Mouse (Mus musculus) hindbrain, embryonic 16.5 days (tissue): ENCODE measurements around the gene Spryd3. TPM values are rescaled to one million over a fixed set of nuclear protein-coding genes. Genes with fewer than 3 reads are reported as not detected.

Experiments
- ATAC-seq: fragments of 200-750 bp; cut with Nextera tagmentation; 2 replicates; pipeline ENCODE4 v1.8.0; 2017; ENCODE audit warnings: moderate TSS enrichment, moderate library complexity
- H3K27ac ChIP-seq: fragments of 300-500 bp; sonication (generic); 2 replicates; pipeline ENCODE4 v1.5.1; 2014; ENCODE audit warnings: low read depth, mild to moderate bottlenecking, control low read depth, low read length, moderate library complexity
- H3K27me3 ChIP-seq: fragments of 300-500 bp; sonication (generic); replicated peaks from 2 replicates; pipeline ENCODE4 v1.6.1; 2014; ENCODE audit warnings: low read length; ENCODE audit not compliant: control insufficient read depth, insufficient read depth
- H3K36me3 ChIP-seq: fragments of 300-500 bp; sonication (generic); 2 replicates; pipeline ENCODE4 v1.6.1; 2014; ENCODE audit warnings: mild to moderate bottlenecking, low read length, moderate library complexity, mixed read lengths; ENCODE audit not compliant: control insufficient read depth, insufficient read depth
- H3K4me1 ChIP-seq: fragments of 300-500 bp; sonication (generic); 2 replicates; pipeline ENCODE4 v1.6.1; 2014; ENCODE audit warnings: low read depth, low read length; ENCODE audit not compliant: control insufficient read depth, insufficient read depth
- H3K4me2 ChIP-seq: fragments of 300-500 bp; sonication (generic); 2 replicates; pipeline ENCODE4 v1.6.1; 2014; ENCODE audit warnings: mild to moderate bottlenecking, low read length, control low read depth, moderate library complexity
- H3K4me3 ChIP-seq: fragments of 300-500 bp; sonication (generic); 2 replicates; pipeline ENCODE4 v1.5.1; 2014; ENCODE audit warnings: mild to moderate bottlenecking, low read length, control low read depth, moderate library complexity
- H3K9ac ChIP-seq: fragments of 300-500 bp; sonication (generic); 2 replicates; pipeline ENCODE4 v1.6.1; 2014; ENCODE audit warnings: low read depth, mild to moderate bottlenecking, control low read depth, low read length, moderate library complexity
- H3K9me3 ChIP-seq: fragments of 300-500 bp; sonication (generic); 2 replicates; pipeline ENCODE4 v1.6.1; 2014; ENCODE audit warnings: mild to moderate bottlenecking, low read length, moderate library complexity; ENCODE audit not compliant: control insufficient read depth
- WGBS: fragments of 180-500 bp; shearing (Covaris S2); extraction: QIAGEN DNeasy Blood & Tissue Kit; methylation state at CpG from one replicate; pipeline ENCODE4 v1.1.7; 2014; 5-methylcytosine and 5-hydroxymethylcytosine counted together
- polyA plus RNA-seq: library from polyadenylated mRNA; unstranded; fragments of >200 nt; fragmentation: Nextera tagmentation; extraction: Ambion mirVana; gene quantifications from 2 replicates; pipeline ENCODE4 v1.2.1, GENCODE M21; 2015

Spryd3 gene
- polyA plus RNA-seq, 1 experiment from 2014 or later, result 108 TPM

DNA sequence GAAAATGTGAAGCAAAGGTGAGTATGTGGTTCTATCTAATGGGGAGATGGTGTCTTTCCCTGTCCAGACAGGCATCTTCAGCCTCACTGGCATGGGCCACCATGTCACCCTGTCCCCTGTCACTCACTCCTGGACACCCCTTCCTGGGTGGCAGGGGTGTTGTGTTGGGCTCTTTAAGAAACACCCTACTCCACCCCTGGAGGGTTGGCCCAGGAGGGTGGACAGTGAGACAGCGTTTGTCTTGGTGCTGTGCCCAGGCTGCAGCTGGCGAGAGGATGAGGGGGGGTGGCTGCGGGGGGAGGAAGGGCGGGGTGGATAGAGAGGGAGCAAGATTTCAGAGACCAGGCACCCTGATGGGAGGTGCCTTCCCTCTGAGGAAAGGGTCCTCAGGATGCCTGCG is 30.7 kb downstream of the Spryd3 start:
- no peak overlapping the region for H3K9ac ChIP-seq
- peaks cover 58% of the 10 kb centered on the region for H3K4me1 ChIP-seq
- no peak overlapping the region for H3K4me3 ChIP-seq
- H3K27ac ChIP-seq, result no peak overlapping the region; the same call in 1 of the 2 replicates
- no peak for ATAC-seq
- no peaks in the 10 kb centered on the region for H3K36me3 ChIP-seq
- 29% methylated on average over 5 of the region's 5 CpGs for WGBS
- H3K27me3 ChIP-seq, result peaks cover 14% of the 10 kb centered on the region
- H3K9me3 ChIP-seq, result no peaks in the 10 kb centered on the region
- peak overlapping the region; percentile 24 for H3K4me2 ChIP-seq

DNA sequence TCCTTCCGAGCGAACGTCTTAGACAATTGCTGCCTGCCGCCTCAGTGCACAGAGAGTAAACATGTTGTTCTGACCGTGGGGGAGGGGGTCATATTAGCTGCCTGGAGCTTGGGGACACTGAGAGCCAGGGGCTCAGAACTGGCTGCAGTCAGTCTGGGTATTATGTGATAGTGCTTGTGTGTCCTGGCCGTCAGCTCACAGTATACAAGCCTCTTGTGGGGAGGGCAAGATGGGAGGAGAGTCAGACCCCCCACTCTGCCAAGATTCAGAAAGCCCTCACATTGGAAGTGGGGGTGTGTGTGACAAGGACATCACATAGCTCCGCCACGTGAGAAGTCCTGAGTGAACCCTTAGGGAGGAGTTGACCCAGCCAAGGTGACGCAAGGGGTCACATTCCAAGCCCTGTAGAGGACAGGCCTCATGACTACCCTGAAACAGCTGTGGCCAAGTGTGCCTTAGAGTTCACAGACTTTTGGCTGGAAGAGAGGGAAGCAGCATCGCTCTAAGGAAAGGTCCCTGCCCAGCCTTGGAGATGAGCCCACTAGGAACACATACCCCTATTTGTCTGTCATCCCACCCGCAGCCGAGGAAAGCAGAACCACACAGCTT is 32.0 kb downstream of the Spryd3 start:
- no peaks in the 10 kb centered on the region for H3K36me3 ChIP-seq
- H3K27me3 ChIP-seq, result peaks cover 14% of the 10 kb centered on the region
- no peak for ATAC-seq
- H3K9ac ChIP-seq, result peak overlapping the region; percentile 45; the same call in 1 of the 2 replicates
- H3K4me3 ChIP-seq, result peak overlapping the region; percentile 29
- no peaks in the 10 kb centered on the region for H3K9me3 ChIP-seq
- peak overlapping the region; percentile 36 for H3K4me2 ChIP-seq
- H3K27ac ChIP-seq, result peak overlapping the region; percentile 74; the same call in 1 of the 2 replicates
- 29% methylated on average over 12 of the region's 12 CpGs for WGBS
- peaks cover 60% of the 10 kb centered on the region for H3K4me1 ChIP-seq

DNA sequence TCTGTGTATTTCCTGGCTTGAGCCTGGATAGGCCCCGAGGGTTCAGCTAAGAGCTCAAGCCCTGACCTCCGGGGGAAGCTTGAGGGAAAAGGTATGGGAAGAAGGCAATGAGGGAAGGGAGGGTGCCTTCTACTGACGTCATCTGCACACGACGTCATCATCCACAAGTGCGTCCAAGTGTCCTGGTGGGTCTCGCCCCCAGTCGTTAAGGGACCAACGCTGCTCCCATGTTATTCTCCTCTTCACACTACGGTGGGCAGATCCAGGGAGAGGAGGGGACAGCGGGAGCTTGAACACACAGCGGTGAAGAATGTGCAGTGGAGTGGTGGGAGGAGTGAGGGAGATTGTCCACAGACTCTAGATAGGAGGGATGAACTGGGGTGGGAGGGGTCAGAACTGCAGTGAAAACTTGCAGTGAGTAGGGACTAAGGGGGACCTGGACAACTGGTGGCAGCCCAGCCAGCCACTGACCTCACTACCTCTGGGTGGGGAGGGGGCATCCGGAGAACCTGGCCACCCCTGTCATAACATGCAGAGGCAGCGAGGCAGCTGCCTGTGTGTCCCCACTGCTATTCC is 32.6 kb downstream of the Spryd3 start:
- WGBS, result 7% methylated on average over 14 of the region's 14 CpGs
- Histone ChIP-seq H3K4me3 (peak overlapping the region; percentile 29), H3K36me3 (no peaks in the 10 kb centered on the region), H3K9me3 (no peaks in the 10 kb centered on the region), H3K9ac (peak overlapping the region; percentile 56), H3K27ac (peak overlapping the region; percentile 74), H3K4me1 (peaks cover 60% of the 10 kb centered on the region), H3K4me2 (peak overlapping the region; percentile 36), H3K27me3 (peaks cover 14% of the 10 kb centered on the region)
- no peak for ATAC-seq

DNA sequence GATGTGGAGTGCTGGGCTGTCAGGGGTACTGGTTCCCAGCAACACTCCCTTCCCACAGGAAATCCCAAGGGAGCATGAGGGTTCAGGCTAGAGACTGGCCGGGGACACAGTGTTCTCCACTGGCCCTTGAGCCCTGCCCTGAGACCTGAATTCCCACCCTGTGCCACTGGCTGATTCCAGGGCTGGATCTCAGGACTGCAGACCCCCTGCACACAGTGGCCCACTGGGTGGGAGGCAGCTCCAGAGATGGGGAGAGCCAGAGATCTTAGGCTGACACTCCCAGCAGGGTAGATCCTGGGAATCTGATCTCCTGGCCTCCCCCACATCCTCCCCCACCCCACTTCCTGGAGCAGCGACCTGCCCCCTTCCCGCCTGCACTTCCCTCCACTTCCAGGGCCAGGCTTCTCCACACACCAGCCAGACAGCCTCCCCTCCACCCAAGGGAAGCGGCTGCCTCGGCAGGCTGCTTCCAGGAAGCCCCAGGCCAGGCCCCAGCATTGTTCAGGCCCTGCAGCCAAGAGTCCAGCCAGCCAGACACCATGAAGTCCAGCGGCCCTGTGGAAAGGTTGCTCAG is 33.4 kb downstream of the Spryd3 start:
- peaks cover 11% of the 10 kb centered on the region for H3K27me3 ChIP-seq
- H3K4me3 ChIP-seq, result peak overlapping the region; percentile 29
- peak overlapping the region; percentile 56 for H3K9ac ChIP-seq
- ATAC-seq, result no peak
- peaks cover 60% of the 10 kb centered on the region for H3K4me1 ChIP-seq
- peak overlapping the region; percentile 74 for H3K27ac ChIP-seq
- peaks cover 5% of the 10 kb centered on the region; the same call in 1 of the 2 replicates for H3K36me3 ChIP-seq
- no peaks in the 10 kb centered on the region for H3K9me3 ChIP-seq
- WGBS, result 16% methylated on average over 6 of the region's 6 CpGs
- H3K4me2 ChIP-seq, result peak overlapping the region; percentile 36

DNA sequence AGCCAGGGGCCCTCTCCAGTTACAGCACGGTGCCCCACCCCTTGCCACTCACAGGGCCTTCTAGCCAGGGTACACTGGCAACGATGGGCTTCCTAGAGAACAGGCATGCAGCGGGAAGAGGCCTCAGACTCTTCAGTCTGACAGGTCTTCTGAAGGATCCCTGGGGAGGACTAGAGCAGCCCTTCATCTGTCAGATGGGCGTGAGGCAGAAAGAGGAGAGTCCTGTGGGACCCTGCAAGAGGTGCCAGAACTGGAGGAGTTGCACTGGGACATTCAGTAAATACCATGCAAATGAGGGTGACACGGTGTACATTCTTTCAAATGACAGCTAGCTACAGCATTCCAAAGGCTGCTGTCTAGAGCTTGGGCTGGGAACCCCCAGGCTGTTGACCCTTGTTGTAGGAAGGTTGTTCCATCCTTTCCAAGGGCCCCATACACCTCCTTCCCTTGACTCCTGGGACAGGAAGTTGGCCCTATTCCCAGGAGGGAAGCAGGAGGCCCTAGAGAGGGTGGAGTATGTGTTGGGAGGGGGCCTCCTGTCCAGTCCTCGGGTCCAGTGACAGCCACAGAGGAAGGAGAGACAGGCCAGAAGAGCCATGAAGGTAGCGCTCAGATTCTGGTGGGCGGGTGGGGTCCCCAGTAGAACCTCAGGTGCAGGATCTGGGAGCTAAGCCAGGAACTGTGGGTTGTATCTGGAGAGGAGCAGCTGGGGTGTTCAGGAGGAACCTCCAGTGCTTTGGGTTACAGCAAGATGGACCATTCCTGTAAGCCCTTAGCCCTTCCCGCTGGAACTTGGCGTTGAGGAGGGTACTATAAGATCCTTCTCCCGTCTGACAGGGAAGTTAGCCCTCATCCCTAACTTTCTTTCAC is 34.1 kb downstream of the Spryd3 start:
- Histone ChIP-seq H3K9me3 (no peaks in the 10 kb centered on the region), H3K27me3 (peaks cover 11% of the 10 kb centered on the region), H3K36me3 (peaks cover 9% of the 10 kb centered on the region; the same call in 1 of the 2 replicates), H3K4me1 (peaks cover 57% of the 10 kb centered on the region), H3K27ac (peak overlapping the region; percentile 74), H3K4me3 (no peak overlapping the region), H3K4me2 (peak overlapping the region; percentile 77), H3K9ac (peak overlapping the region; percentile 19; the same call in 1 of the 2 replicates)
- ATAC-seq, result peak; percentile 5; the same call in 1 of the 2 replicates
- WGBS, result 26% methylated on average over 11 of the region's 11 CpGs

DNA sequence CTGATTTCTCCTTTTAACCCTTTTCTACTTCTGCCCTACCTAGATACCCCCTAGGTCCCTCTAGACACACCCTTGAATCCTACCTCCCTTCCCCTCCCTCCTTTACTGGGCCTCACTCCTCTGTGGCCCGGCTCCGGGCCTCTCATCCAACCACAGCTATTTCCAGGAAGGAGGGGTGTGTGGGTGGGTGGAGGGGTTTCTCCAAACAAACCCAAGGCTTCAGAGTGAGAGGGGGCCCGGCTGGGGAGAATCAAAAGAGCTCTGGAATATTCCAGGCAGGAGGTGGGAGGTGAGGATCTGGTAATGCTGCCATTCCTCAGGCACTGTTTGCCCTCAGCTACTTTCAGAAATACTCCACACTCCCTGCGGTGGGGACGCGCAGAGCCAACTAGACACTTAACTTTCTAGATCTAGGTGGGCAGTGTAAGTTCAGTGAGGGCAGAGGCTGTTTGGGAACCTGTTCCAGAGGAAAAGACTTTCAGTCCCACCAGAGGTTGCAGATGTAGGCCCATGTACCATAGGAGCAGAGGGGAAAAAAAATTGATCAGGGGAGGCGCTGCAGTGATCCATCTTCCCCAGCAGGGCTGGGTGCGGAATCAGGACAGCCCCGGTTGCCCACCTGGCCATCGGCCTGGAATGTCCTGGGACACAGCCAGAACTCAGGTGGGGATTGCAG is 34.9 kb downstream of the Spryd3 start:
- Histone ChIP-seq H3K4me1 (peaks cover 53% of the 10 kb centered on the region), H3K27ac (peak overlapping the region; percentile 55), H3K36me3 (peaks cover 9% of the 10 kb centered on the region; the same call in 1 of the 2 replicates), H3K27me3 (peaks cover 9% of the 10 kb centered on the region), H3K4me3 (peak overlapping the region; percentile 49), H3K4me2 (peak overlapping the region; percentile 77), H3K9me3 (no peaks in the 10 kb centered on the region), H3K9ac (peak overlapping the region; percentile 64)
- 26% methylated on average over 10 of the region's 10 CpGs for WGBS
- ATAC-seq, result no peak

DNA sequence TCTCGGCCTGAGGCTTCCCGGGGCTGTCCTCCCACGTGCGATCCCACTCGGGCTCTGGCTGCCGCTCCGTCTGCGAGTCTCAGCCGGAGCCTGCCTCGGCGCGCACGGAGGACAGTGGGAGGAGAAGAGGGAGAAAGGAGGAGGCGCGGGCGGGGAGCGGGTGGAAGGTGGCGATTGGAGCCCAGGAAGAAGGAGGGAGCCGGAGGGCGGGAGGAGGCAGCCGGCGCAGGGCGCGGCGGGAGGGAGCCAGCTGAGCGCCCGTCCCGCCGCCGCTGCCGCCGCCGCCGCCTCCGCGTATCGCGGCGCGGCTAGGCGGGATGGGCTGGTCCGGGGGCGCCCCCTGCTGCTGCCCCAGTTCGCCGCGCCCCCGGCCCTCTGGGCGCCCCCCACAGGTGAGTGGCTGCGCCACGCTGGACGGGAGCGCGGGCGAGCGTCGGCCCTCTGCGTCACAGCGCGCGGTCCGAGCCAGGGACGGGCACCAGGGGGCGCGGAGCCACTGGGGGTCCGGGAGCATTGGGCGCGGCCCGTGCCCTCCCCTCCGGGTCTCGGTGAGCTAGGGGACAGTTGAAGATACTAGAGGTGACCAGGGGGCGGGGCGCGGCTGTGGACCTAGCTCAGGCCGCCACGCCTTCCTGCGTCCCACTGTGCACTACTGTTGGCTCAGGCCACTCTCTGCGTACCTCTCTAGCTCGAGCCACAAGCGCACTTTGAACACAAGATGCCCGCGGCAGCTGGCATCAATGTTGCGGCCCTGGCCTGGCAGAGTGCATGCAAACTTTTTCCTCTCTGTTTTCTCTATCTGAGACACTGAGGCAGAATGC is 35.7 kb downstream of the Spryd3 start, which contains the start of gene Tns2:
Tns2 (plus strand) TSS at position 253 of the 821 bp plus-strand sequence.
- H3K4me1 ChIP-seq, result peaks cover 50% of the 10 kb centered on the region
- ATAC-seq, result peak; percentile 46
- under 1% methylated on average over 36 of the region's 82 CpGs for WGBS

DNA sequence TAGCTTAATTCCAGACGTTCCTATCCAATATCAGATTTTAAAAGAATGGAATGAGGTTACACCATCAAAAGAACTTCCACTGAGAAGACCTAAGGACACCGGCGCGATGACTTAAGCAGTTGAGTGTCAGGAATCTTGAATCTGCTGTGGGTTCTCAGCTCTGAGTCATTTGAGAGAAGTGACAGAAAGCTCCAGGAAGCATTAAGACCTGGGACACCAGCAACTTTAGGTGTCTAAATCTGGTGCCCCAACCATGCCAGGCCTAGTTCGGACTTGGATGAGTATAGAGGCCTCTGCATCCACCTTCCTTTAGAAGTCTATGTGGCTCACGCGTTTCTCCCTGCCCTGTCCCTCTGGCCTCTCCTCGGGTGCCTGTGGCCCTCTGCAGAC is 36.3 kb downstream of the Spryd3 start:
- peaks cover 21% of the 10 kb centered on the region for H3K36me3 ChIP-seq
- peak overlapping the region; percentile 64 for H3K9ac ChIP-seq
- no peaks in the 10 kb centered on the region; the same call in none of the 2 replicates for H3K27me3 ChIP-seq
- WGBS, result 27% methylated on average over 8 of the region's 8 CpGs
- peak overlapping the region; percentile 77 for H3K4me2 ChIP-seq
- peaks cover 45% of the 10 kb centered on the region for H3K4me1 ChIP-seq
- no peak for ATAC-seq
- H3K4me3 ChIP-seq, result peak overlapping the region; percentile 49
- peak overlapping the region; percentile 55 for H3K27ac ChIP-seq
- H3K9me3 ChIP-seq, result no peaks in the 10 kb centered on the region

More for the DNA sequence above, 35.7 kb downstream of the Spryd3 start, which contains the start of gene Tns2:
- Histone ChIP-seq H3K36me3 (peaks cover 17% of the 10 kb centered on the region), H3K27me3 (peaks cover 3% of the 10 kb centered on the region), H3K9ac (peak within 1 kb of the TSS; percentile 64), H3K9me3 (no peaks in the 10 kb centered on the region), H3K4me2 (peak within 1 kb of the TSS; percentile 77), H3K4me3 (peak within 1 kb of the TSS; percentile 49), H3K27ac (peak within 1 kb of the TSS; percentile 55)
